Mouse (Mus musculus): Measurements from ENCODE around the gene Ip6k3.
A peak's percentile ranks its signal among the peaks of the same experiment; 100 is the strongest.

The Ip6k3 gene

DNA sequence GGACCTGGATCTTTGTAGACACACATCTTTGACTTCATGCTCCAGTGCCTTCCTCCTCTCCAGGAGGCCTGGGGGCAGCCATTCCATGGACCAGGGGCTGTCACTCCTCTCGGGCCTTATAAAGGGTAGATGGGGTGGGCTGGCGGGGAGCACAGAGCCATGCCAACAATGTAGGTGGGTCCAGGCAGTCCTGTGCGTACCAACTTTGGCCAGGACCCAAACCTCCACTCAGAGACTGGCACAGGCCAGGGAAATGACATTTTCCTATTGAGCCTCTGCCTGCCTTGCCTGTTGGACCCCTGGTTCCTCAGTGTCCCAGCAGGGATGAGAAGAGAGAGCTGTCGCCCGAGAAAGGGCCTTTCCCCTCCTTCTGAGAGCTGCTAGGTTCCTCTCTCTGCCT lies 14.8 kb upstream of the Ip6k3 start:
- no peak for DNase-seq (ENCODE audit: low spot score)

DNA sequence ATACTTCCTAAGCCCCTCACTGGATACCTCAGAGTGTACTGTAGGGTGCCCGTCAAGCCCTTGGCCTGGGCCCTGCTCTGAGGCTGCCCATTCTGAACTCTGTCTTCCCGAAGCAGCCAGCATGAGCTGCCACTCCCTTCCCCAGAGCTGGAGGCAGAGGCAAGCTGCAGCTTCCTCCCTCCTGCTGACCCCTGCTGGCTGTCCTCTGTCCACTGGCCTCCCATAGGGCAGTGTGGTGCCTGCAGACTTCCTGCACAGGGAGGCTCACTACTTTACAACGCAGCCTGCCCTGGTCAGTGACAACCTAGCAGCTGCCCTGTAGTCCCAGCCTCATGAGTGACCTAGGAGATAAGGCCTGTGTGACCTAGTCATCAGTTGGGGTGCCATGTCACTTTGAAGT lies 14.1 kb upstream of the Ip6k3 start:
- DNase-seq (ENCODE audit: low spot score), result peak; percentile 31

DNA sequence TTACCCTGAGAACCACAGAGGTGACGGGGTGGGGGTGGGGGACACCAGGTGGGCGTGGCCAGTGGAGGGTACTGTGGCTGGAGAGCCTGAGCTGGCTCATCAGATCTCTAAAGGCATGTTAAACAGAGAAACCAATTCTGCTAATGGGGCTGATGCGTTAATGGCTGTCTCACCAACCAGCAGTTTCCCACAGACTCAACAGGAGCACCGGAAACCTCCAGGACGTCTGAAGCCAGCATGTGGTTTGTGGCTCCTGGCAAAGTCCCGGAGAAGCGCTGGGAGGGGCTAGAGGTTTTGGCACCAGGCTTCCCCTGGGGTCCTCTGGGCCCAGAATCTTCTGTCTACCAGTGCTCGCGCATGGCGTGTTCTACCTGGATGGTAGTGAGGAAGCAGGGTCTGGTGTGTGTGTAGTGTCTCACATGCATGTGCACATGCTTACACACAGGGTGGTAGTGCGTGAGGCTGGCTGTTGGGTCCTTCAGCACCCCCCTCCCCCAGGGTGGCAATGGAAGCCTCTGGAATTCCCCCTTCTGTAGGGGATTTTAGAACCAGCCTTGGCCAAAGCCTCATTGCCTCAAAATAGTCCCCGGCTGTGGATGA lies 12.2 kb upstream of the Ip6k3 start:
- no peak for DNase-seq (ENCODE audit: low spot score)

DNA sequence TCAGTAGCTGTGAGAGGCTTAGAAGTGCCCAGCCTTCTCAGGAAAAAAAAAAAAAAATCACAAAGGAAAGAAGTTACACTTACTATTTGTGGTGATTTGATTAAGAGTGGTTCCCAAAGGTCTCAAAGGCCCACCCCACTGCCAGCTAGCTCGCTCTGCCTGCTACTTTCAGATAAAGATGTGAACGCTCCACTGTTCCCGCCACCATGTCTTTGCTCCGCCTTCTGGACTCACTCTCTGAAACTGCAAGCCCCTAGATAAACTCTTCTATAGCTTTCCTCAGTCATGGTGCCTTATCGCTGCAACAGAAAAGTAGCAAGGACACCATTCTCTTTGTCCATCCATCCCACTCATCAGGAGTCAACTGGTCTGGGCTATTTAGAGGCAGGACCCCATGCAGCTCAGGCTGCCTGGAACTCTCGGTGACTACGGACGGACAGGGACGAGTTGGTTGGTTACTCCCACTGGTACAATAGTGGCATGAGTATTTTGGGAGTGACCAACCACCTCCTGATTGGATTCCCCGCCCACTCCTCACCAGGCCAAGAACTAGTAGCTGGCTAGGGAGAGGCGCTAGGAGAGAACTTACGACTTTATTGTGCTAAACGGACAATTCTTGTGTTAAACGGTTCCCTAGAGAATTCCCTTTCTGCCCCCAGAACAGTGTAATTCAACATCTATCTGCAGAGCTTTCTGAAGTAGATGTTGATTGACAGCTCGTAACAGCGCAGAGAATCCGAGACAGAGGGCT lies 11.0 kb upstream of the Ip6k3 start:
- DNase-seq (ENCODE audit: low spot score), result no peak

DNA sequence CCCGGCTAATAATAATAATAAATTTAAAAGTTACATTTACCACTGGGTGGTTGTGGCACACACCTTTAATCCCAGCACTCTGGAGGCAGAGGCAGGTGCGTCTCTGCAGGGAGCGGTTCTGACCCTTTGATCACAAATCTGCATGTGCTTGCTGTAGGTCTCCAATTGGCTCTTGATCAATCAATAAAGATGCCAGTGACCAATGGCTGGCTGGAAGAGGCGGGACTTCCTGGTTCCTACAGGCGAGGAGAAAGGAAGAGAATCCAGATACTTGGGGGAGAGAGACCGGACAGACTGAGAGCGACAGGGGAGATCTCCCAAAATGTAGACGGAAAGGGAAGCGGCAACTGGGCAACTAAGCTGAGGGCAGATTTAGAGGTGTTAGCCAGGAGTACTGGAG lies 10.4 kb upstream of the Ip6k3 start:
- DNase-seq (ENCODE audit: low spot score), result no peak

DNA sequence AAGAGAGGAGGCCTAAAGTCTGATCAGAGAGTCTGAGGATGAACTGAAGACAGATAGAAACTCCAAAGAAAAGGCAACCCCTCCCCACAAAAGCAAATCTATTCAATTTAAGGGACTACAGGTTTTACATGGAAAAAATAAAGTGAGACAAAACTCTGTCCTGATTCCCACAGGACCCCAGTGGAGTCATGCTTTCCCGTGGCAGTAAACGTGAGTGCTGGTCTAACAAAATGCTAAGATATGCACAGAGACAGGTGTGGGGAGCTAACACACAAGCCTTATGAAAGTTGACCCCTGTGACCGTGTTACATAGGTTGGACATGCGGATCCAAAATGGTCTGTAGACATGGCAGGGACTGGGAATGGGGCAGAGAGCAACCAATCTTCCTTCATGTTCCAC lies 9.2 kb upstream of the Ip6k3 start:
- no peak for DNase-seq (ENCODE audit: low spot score)

DNA sequence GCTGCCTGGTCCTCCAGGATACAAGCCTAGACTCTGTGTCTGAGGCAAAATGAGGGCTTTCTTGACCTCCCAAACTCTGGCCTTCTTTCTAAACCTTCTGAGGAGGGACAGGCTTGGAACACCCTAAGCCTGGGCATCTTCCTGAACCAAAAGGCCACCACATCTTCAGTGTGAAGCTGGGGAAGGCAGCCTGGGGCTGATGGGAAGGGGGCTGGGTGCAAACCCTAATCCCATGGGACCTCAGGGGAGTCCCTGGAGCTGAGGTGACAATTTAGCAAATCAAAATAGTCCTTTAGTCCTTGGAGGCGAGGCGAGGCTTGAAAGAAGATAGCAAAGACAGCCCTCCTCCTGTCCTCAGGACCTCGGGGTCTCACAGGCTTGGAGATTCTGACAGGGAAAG lies 8.7 kb upstream of the Ip6k3 start:
- DNase-seq (ENCODE audit: low spot score), result no peak

DNA sequence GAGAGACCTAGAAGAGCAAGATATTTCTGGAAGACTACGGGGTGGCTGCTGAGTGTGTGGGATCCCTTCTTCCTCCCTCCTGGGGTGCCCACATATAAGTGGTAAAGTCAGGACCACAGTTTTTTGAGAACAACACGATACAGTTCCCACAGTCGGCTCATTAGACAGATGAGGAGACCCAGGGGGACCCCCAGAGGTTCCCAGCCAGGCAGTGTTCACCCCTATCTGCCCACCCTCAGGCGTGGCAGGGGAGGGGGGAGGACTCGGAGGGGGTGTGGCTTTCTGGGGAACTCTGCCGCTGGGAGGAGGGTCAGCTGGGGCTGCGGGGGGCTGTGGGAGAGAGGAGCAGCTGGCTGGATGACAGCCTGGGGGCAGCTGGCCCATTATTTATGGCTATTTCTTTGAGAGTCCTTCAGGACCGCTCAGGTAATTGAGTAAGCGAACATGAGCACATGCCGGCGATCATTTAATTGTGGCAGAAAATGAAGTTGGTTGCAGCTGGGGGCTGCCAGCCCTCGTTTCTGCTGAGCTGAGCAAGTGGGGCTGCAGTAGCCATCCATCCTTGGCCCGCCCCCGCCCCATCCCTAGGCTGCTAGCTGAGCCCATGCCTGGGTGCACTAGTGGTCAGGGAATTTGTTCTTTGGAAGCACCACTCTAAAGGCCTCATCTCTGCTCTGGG lies 7.7 kb upstream of the Ip6k3 start:
- no peak for DNase-seq (ENCODE audit: low spot score)

DNA sequence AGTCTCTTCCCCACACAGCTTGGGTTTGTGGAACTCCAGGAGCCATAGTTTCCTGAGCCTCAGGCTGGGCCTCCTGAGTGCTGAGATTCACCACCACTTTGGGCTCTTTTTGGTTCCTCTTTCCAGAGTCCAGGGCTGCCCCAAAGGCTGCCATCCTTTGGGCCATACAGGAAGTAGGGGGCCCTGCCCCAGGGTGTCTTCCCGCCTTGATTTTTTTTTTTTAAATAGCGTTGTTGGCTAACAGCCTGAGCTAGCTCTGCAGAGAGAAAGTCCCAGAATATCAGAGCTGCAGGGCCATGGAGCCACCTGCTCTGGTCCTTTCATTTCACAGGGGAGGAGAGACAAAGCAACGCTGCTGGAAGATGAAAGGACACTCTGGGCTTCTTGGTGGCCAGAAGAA lies 6.1 kb upstream of the Ip6k3 start:
- no peak for DNase-seq (ENCODE audit: low spot score)

DNA sequence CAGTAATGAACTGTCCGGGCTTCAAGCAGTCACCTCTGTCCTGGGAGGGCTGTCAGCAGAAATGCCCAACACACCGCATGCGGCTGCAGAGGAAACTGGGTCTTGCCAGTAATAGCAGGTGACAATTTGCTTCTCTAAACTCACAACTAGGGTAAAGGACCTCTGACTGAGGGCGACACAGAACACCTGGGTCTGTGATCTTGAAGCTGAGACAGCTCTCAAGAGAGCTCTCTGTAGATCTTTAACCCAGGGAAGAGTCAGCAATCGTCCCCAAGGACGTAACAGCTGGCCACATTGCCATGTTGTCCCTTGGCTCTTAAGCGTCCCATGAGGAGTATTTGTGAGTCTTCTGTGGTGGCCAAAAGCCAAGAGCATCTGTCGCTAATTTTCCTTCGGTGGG lies 4.9 kb upstream of the Ip6k3 start:
- no peak for DNase-seq (ENCODE audit: low spot score)

DNA sequence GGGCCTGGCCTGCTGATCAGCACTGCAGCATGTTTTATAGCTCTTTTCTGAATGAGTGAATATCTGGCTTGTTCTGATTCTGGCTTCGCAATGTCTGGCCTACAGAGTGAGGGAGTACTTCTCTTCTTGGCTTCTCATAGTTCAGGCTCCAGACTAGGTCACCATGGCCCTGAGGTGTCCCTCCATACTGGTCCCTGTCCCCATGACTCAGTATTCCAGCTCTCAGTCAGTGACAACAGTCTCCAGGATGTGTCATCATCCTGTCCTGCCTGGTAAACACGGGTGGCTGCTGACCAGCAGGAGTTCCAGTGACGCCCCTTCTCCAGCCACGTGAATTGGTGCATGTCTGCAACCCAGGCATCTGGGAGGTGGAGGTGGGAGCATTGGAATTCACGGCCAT lies 3.5 kb upstream of the Ip6k3 start:
- no peak for DNase-seq (ENCODE audit: low spot score)

DNA sequence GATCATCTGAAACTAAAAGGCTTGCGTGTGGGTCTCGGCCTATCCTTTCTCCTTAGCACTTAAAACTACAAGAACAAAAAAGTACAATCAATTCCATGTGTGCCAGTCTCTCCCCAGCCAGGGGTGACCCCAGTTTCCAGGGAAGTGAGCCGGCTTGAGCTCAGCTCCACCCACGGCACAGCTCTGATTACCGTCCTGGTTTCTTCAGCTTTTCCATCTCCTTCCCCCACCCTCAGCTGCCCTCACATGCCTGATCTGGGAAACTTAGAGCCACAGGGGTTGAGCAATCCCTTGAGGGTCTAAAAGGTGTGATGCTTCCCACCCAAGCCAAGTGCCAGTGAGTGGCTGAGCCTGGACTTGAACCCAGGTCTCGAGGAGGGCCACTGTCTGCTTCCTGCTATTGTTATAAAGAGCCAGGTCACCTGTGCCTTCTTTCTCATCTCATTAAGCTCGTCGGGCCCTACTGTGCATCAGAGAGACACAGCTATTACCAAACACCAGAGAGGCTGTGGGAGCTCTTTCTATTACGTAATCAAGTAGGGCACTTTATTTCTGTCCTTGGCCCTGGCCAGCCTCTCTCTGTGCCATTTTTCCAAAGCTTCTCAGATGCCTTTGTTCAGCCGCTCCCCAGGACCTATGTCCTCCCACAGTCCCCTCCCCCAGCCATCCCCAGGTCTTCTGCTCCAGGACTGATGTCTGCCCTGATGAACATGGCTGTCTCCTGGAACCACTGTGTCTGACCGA lies 2.5 kb upstream of the Ip6k3 start:
- DNase-seq (ENCODE audit: low spot score), result no peak

DNA sequence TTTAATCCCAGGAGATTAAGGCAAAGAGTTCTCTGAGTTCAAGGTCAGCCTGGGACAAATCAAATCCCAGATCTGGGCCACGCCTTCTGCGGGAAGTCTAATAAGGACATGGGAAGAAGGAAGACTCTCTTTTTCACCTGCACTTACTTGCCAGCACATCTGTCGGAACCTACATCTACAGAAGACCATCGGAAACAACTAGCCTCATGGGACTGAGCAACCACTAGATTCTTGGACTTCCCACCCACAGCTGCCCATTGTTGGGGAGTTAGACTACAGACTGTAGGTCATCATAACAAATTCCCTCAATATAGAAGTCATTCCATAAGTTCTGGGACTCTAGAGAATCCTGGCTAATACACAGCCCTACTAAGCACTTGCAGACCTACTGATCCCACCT lies 974 bp upstream of the Ip6k3 start:
- DNase-seq (ENCODE audit: low spot score), result no peak

DNA sequence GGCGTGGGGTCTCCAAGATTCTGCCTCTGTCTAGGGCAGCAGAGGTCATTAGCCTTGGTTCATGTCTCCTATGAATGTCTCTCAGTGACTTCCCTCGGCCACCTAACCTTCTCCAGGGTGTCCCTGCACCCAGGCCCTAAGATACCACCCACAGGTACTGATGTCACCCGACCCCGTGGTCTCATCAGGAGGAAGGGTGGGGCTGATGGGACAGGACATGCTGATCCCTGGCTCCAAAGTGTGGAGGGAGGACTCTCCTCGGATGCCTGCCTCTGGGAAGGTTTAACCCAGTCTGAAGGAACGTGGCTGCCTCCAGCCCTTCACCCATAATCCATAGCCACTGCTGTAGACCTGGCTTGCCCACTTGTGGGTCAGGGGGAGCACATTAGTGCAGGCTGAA lies 694 bp downstream of the Ip6k3 start:
- no peak for DNase-seq (ENCODE audit: low spot score)

DNA sequence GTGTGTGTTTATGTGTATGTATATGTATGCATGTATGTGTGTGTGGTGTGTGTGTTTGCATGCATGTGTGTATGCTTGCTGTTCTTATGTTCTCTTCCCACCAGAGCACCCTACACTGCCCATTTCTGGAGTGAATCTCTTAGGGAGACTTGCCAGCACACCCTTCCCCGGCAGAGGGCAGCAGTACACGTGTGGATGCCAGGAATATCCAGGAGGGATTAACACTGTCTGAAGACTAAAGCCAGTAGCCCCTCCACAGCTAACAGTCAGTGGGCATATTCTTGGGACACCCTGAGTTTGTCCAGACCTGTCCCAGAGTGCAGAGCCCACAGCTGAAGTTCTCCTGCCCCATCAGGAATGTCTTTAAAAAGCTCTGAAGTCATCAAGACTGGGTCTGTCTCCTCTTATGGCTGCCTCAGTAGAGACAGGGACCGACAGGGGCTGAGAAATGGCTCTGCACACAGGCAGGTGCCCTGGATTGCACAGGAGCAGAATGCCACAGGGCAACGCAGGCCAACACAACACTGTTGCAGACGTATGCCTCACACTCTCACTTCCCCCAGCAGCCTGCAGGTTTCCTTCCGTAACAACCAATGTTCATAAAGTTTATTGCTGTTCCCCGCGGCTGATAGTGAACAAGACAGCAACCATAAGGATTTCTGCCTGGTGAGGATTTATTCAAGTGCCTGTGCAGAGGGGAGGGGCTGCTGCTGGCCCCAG lies 2.4 kb downstream of the Ip6k3 start:
- DNase-seq (ENCODE audit: low spot score), result peak; percentile 36

DNA sequence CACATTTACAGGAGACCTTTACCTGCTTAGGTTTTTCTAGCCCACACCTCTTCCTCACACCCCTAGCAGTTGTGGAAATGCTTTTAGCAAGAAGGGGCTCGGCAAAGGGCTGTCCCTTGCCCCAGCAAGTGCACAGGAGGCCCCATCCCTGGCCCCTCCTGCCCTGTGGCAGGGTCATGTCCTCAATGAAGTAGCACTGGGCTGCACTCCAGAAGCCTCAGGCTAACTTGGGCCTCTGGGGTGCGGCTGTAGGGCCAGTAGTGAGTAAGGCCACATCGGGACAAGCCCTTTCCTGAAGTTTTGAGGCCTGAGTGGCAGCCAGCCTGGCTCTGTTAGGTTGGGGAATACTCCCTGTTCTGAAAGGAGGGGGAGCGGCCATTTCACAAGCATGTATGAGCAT lies 6.7 kb downstream of the Ip6k3 start:
- DNase-seq (ENCODE audit: low spot score), result no peak

DNA sequence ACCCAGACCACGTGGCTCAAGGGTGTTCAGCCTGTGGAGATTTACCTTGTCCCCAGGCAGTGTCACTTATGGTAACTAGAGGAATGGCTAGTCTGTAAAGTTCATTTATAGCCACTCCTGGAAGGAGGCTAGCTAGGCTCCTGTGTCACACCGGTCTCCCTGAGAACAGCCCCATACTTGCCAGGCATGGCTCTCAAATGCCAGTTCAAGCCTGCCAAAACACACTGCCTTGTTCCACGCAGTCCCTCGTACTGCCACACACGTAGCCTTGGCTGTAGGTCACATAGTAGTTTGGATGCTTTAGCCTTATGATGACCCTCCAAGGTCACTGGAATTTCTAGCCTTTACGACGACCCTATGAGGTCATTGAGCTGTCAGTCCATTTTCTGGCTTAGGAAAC lies 8.4 kb downstream of the Ip6k3 start:
- no peak for DNase-seq (ENCODE audit: low spot score)

DNA sequence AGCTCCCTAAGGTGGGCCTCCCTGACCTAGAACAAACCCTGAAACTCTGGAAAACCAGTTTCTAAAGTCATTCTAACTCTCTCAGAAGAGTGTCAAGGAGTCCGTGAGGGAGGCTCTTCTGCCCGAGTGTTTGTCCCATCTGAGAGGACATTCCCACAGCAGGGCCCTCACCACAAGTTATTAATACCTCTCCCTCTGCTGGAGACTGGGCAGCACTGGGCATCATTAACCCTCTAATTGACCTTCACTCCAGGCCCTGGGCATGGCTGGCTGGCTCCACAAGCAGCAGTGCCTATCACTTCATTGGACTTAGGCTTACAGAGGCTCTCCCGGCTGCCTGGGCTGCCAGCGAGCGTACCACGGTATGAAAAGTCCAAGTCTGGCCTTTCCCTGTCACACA lies 9.2 kb downstream of the Ip6k3 start:
- no peak for DNase-seq (ENCODE audit: low spot score)

DNA sequence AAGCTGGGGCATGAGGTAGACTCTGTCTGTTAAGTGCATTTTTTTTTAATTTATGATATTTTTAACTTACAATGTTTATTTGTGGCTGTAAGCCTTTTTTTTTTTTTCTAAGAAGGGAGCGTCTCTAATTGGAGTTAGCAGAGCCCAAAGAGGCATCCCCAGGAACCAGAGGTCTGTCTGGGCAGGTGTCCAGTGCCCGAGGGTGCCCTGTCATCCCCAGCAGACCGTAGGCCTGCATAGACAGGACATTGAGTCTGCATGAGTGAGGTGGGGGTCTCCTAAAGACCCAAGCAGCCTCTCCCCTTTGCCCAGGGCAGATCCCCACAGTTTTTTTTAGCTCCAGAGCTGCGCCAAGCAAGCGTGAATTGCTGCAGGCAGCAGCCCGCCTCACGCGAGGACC lies 11.8 kb downstream of the Ip6k3 start:
- no peak for DNase-seq (ENCODE audit: low spot score)

DNA sequence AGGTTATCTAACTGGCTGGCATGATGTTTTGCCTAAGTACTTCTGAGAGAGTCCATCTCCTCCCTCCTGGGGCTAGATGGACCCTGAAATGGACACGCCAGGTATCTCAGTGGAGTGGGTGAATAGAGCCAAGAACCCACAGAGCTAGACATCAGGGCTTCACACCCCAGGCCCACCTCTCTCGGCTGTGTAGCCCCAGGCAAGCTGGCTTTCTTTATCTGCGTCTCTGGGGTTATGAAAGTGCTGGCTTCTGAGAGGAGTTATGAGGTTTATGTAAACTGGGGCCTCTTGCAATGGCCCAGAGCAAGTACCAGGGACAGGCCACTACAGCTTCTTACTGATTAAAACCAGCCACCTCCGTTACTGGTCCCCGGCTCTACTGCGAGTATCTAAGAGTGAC lies 12.7 kb downstream of the Ip6k3 start:
- DNase-seq (ENCODE audit: low spot score), result no peak

DNA sequence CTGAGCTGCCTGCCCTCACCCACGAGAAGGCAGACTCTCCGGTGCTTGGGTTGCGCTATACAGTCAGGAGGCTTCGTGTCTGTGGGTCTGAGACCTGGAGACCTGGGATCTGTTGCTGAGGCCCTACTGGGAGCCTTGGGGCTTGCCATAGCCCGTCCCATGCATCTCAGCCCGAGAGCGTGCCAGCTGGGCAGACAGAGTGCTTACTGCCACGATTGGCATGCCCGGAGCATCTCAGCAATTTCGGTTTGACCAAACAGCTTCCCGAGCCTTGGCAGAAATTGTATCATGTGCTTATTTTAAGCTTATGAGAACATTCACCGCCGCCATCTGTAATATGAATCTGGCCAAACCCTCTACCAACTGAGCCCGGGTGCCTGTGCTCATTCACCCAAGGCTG lies 13.3 kb downstream of the Ip6k3 start:
- DNase-seq (ENCODE audit: low spot score), result no peak

DNA sequence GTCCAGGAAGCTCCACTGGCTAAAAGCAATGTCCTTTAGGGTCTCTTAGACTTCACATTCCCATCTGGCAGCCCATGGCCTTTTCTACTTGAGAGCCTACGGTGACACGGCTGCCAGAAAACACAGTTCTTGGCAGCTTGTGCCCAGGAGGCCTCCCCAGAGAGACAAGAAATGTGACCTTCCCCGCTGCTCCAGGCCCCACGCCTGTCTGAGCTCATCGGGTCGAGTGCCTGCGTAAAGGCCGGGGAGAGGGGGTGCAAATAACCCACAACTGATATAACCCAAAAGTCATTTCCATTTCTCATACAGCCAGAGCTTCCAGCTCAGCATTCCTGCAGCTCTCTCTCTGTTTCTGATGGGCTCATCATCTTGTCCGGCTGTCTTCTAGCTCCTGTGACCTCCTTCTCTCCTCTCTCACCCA lies 13.8 kb downstream of the Ip6k3 start:
- DNase-seq (ENCODE audit: low spot score), result peak; percentile 33

Measured in ovary, postnatal 36 days (tissue).